Mouse (Mus musculus): ENCODE measurements around the gene Gsg1l. TPM values are rescaled to one million over a fixed set of nuclear protein-coding genes. Genes with fewer than 3 reads are reported as not detected.

Gene Gsg1l
- 0.07 TPM in 1 of 2 replicates, not detected in the other for polyA plus RNA-seq (2015; fragmentation: Nextera tagmentation; extraction: Ambion mirVana)

GRCm38 (mm10) chr7:126082286-126082741 is at the start of gene Gsg1l:
Gene Gsg1l, minus strand, starts transcription at chr7:126082411.

Other genes with a start within 250 kb of the Gsg1l start
- gene Xpo6, start 118.1 kb upstream of the Gsg1l start, polyA plus RNA-seq (2015; fragmentation: Nextera tagmentation; extraction: Ambion mirVana), result 31.7 and 34.9 TPM in 2 replicates
- 3.2 and 3.4 TPM in 2 replicates for gene Sbk1, start 190.2 kb upstream of the Gsg1l start, polyA plus RNA-seq (2015; fragmentation: Nextera tagmentation; extraction: Ambion mirVana)

All from spleen, postnatal 0 days (tissue).